Mouse (Mus musculus) hindbrain, embryonic 10.5 days (tissue): ENCODE measurements around the gene Gm5965. TPM values are rescaled to one million over a fixed set of nuclear protein-coding genes. Genes with fewer than 3 reads are reported as not detected.
"Not testable (repeated sequence)": the region's sequence is repeated elsewhere in the genome, so short reads cannot be mapped to it uniquely, and the experiment has no call there.

ENCODE experiments used
- DNase-seq: peaks from one replicate; pipeline ENCODE4 v3.0.0-alpha.2; 2017; ENCODE audit warnings: low spot score
- H3K27ac ChIP-seq: fragments of 300-500 bp; sonication (generic); 2 replicates; pipeline ENCODE4 v1.5.1; 2016; ENCODE audit warnings: mild to moderate bottlenecking, moderate library complexity
- H3K27me3 ChIP-seq: fragments of 300-500 bp; sonication (generic); 2 replicates; pipeline ENCODE4 v1.6.1; 2016; ENCODE audit warnings: mild to moderate bottlenecking; ENCODE audit not compliant: poor library complexity, insufficient read depth, severe bottlenecking
- H3K36me3 ChIP-seq: fragments of 300-500 bp; sonication (generic); 2 replicates; pipeline ENCODE4 v1.6.1; 2016; ENCODE audit warnings: mild to moderate bottlenecking, moderate library complexity
- H3K4me1 ChIP-seq: fragments of 300-500 bp; sonication (generic); replicated peaks from 2 replicates; pipeline ENCODE4 v1.6.1; 2016; ENCODE audit warnings: mild to moderate bottlenecking
- H3K4me3 ChIP-seq: fragments of 300-500 bp; sonication (generic); 2 replicates; pipeline ENCODE4 v1.5.1; 2016; ENCODE audit warnings: mild to moderate bottlenecking, moderate library complexity
- H3K9me3 ChIP-seq: fragments of 300-500 bp; sonication (generic); 2 replicates; pipeline ENCODE4 v1.6.1; 2016; ENCODE audit warnings: mild to moderate bottlenecking, moderate library complexity
- WGBS: fragments of 180-500 bp; shearing (Covaris S2); methylation state at CpG from one replicate; pipeline ENCODE4 v1.1.7; 2016; 5-methylcytosine and 5-hydroxymethylcytosine counted together
- polyA plus RNA-seq: library from polyadenylated mRNA; unstranded; fragments of >200 nt; fragmentation: Nextera tagmentation; extraction: Ambion mirVana; gene quantifications from 2 replicates; pipeline ENCODE4 v1.2.1, GENCODE M21; 2016

The Gm5965 gene
- polyA plus RNA-seq, result not detected in 2 replicates

DNA sequence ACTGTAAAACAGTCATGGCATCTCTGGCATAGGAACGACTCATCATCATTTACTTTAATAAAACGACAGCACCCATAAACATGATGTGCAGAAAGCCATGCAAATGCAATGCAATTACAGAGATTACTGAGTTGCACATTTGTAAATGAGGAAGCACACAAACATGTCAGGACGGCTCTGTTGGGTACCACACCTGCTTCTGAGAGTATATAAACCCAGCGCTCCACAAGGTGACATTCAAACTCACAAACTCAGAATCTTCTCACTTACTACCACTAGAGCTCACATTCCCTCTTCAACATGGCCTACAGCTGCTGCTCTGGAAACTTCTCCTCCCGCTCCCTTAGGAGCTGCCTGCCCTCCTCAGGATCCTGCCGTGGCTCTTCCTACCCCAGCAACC is at the start of gene Gm5965:
Gene Gm5965 (plus strand): TSS at position 301 of the 400 bp plus-strand sequence.
- H3K4me3 ChIP-seq, result no peak within 1 kb of the TSS
- DNase-seq, result no peak
- no peaks in the 10 kb centered on the region for H3K4me1 ChIP-seq
- no peaks in the 10 kb centered on the region for H3K27me3 ChIP-seq
- no peaks in the 10 kb centered on the region for H3K9me3 ChIP-seq
- no peaks in the 10 kb centered on the region for H3K36me3 ChIP-seq
- H3K27ac ChIP-seq, result no peak within 1 kb of the TSS
- 87% methylated on average over 6 of the region's 6 CpGs for WGBS

DNA sequence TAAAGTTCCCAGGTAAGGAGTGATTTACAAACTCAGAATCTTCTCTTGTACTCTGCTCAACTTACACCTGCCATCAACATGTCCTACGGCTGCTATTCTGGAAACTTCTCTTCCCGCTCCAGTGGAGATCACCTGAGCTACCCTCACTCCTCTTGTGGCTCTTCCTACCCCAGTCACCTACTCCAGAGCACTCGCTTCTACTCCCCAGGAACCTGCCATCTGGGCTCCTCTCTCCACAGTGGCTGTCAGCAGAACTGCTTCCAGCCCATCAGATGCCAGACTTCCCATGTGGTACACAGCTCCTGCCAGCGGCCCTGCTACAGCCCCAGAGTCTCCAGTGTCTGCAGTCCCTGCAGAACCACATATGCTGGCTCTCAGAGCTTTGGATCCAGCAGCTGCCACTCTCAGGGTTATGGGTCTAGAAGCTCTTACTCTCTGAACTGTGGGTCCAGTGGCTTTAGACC is 48.9 kb upstream of the Gm5965 start, which contains the start of gene Krtap13-1:
Gene Krtap13-1 (plus strand): TSS at position 51 of the 464 bp plus-strand sequence.
- H3K36me3 ChIP-seq, result no peaks in the 10 kb centered on the region
- no peaks in the 10 kb centered on the region for H3K27me3 ChIP-seq
- no peak for DNase-seq
- H3K4me3 ChIP-seq, result no peak within 1 kb of the TSS
- no peak within 1 kb of the TSS for H3K27ac ChIP-seq
- no peaks in the 10 kb centered on the region for H3K9me3 ChIP-seq
- 73% methylated on average over 4 of the region's 4 CpGs for WGBS
- no peaks in the 10 kb centered on the region for H3K4me1 ChIP-seq

DNA sequence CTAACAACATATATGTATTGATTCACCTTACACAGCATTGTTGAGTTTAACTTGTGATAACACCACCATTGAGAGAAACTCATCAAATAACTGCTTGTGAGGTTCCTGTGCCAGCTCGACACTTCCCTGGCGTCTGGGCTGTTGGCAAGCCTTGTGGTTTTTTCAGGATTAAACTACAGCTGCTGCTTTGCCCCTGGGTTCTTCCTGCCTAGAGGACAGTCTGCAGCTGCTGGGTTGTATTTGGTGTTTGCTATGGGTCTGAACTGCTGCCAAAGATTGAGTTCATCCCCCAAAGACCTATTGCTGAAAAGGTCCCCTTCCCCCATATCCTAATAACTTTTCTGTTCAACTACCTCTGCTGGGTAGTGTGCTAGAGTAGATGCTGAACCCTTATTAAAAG is 42.3 kb upstream of the Gm5965 start:
- DNase-seq, result no peak
- no peaks in the 10 kb centered on the region for H3K27me3 ChIP-seq
- H3K9me3 ChIP-seq, result no peaks in the 10 kb centered on the region
- no peak overlapping the region for H3K27ac ChIP-seq
- H3K36me3 ChIP-seq, result no peaks in the 10 kb centered on the region
- 77% methylated on average over 2 of the region's 2 CpGs for WGBS
- no peak overlapping the region for H3K4me3 ChIP-seq
- no peaks in the 10 kb centered on the region for H3K4me1 ChIP-seq

DNA sequence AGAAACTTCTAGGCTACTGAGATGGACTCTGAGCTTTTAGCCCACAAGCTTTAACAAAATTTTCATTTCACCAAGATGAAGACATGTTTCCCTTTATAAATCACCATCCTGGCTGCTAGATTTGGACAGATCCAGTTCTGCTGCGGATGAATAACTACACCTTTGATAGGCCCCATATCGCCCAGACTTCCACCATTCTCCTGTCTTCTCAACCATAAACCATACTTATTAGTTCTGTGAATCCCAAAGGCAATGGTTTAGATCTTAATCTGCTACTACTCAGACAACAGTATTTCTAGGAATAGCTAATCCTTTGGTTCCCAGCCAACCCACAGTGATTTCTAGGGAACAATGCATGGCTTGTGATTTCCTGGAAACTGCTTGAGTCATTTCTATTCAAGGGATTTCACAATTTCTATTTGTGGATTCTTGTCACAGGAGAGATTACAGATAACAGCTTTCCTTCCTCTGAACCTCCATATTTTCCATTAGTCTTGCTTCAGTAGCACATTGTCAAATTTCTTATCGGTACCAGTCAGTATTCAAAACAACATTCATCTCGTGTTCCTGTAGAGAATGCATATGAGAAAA is 32.9 kb upstream of the Gm5965 start:
- no peak overlapping the region for H3K27ac ChIP-seq
- WGBS, result 85% methylated on average over 4 of the region's 4 CpGs
- H3K9me3 ChIP-seq, result no peaks in the 10 kb centered on the region
- no peaks in the 10 kb centered on the region for H3K27me3 ChIP-seq
- H3K4me3 ChIP-seq, result no peak overlapping the region
- no peaks in the 10 kb centered on the region for H3K36me3 ChIP-seq
- DNase-seq, result no peak
- no peaks in the 10 kb centered on the region for H3K4me1 ChIP-seq

DNA sequence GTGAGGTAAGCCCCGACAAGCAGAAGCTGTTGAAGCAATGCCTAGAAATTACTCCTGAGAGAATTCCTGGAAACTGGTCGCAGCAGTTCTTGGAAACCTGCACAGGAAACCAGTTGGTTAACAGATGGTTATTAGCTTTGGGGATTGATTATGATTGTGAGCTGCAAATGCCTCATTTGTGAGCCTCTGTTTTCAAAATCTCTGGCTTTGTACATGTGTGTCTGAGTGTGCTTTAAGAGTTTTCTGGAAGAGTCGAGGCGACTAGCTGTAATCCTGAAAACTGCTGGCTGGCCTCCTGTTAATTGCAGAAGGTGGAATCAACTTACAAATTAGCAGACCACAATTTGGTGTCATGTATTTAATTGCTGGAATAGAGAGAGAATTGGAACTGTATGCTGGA is 29.8 kb upstream of the Gm5965 start:
- H3K27ac ChIP-seq, result no peak overlapping the region
- 83% methylated on average over 4 of the region's 4 CpGs for WGBS
- H3K27me3 ChIP-seq, result no peaks in the 10 kb centered on the region
- no peak overlapping the region for H3K4me3 ChIP-seq
- H3K36me3 ChIP-seq, result no peaks in the 10 kb centered on the region
- no peak for DNase-seq
- no peaks in the 10 kb centered on the region for H3K9me3 ChIP-seq
- H3K4me1 ChIP-seq, result no peaks in the 10 kb centered on the region

DNA sequence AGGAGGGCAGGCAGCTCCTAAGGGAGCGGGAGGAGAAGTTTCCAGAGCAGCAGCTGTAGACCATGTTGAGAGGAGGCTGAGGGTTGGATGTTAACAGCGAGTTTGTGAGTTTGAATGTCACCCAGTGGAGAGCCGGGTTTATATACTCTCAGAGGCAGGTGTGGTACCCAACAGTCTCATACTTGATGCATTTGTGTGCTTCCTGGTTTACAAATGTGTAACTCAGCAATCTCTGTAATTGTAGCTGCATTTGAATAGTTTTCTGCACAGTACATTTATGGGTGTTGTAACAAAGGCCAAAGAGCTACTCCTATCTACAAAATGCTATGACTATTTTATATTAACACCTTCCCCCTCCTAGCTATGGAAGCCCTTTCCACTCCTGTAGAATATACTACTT is 26.2 kb upstream of the Gm5965 start, which contains the start of gene Krtap13:
Gene Krtap13 (minus strand): TSS at position 101 of the 400 bp plus-strand sequence.
- H3K27ac ChIP-seq, H3K4me1 ChIP-seq, DNase-seq, H3K27me3 ChIP-seq, H3K4me3 ChIP-seq, H3K9me3 ChIP-seq, H3K36me3 ChIP-seq: not testable (repeated sequence)
- WGBS, result 89% methylated on average over 3 of the region's 3 CpGs

DNA sequence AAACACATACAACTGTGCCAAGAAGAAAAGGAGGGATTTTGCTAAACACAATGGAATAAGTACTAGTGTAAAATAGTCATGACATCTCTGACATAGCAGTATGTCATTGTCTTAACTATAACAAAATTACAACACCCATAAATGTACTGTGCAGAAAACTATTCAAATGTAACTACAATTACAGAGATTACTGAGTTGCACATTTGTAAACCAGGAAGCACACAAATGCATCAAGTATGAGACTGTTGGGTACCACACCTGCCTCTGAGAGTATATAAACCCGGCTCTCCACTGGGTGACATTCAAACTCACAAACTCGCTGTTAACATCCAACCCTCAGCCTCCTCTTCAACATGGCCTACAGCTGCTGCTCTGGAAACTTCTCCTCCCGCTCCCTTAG is 19.1 kb upstream of the Gm5965 start, which contains the start of gene 2310034C09Rik:
Gene 2310034C09Rik (plus strand): TSS at position 301 of the 400 bp plus-strand sequence.
- H3K4me1 ChIP-seq, DNase-seq, H3K4me3 ChIP-seq, H3K9me3 ChIP-seq, H3K27ac ChIP-seq, H3K27me3 ChIP-seq, H3K36me3 ChIP-seq: not testable (repeated sequence)
- WGBS, result 88% methylated on average over 3 of the region's 3 CpGs

DNA sequence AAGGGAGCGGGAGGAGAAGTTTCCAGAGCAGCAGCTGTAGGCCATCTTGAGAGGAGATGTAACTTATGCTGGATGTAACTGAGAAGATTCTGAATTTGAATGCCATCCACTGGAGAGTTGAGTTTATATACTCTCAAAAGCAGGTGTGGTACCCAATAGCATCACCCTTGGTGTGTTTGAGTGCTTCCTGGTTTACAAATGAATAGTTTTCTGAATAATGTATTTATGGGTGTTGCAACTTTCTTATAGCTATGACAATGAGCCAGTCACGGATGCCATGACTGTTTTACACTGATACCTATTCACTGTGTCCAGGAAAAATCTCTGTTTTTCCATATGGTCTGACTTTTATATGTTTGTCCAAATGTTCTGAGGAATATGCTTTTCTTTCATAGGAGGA is 3.6 kb upstream of the Gm5965 start, which contains the start of gene 2310057N15Rik:
Gene 2310057N15Rik (minus strand): TSS at position 101 of the 400 bp plus-strand sequence.
- no peak for DNase-seq
- Histone ChIP-seq H3K27me3 (no peaks in the 10 kb centered on the region), H3K9me3 (no peaks in the 10 kb centered on the region), H3K4me1 (no peaks in the 10 kb centered on the region), H3K27ac (no peak within 1 kb of the TSS), H3K36me3 (no peaks in the 10 kb centered on the region), H3K4me3 (no peak within 1 kb of the TSS)
- WGBS, result 88% methylated on average over 2 of the region's 2 CpGs

DNA sequence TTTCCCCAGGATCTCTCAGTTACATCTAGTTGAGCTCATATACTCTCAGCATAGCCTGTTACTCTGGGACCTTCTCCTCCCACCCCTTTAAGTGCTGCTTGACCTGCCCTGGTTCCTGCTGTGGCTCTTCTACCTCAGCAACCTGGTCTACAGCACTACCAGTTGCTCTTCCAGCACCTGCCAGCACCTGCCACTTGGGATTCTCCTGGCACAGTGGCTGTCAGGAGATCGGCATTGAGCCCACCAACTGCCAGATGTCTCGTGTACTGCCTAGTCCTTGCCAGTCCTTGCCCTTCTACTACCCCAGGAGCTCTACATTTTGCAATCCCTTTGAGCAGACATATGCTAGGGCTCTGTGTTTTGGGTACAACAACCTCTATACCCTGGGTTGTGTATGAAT is 9.1 kb downstream of the Gm5965 start:
- DNase-seq, result no peak
- Histone ChIP-seq H3K4me3 (no peak overlapping the region), H3K36me3 (no peaks in the 10 kb centered on the region), H3K9me3 (no peaks in the 10 kb centered on the region), H3K4me1 (no peaks in the 10 kb centered on the region), H3K27ac (no peak overlapping the region), H3K27me3 (no peaks in the 10 kb centered on the region)
- 85% methylated on average over 2 of the region's 2 CpGs for WGBS

DNA sequence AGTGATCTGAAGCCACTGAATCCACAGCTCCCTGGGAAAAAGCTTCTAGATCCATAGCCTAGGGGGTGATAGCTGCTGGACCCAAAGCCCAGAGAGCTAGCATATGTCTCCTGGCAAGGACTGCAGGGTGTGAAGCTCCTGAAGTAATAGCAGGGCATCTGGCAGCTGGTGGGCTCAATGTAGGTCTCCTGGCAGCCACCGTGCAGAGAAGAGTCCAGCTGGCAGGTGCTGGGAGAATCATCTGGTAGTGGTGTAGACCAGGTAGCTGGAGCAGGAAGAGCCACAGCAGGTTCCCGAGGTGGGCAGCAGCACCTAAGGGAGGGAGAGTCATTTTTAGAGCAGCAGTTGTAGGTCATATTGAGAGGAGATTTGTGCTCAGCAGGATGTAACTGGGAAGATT is 34.1 kb downstream of the Gm5965 start, which contains the start of gene Gm20741:
Gene Gm20741 (minus strand): TSS at position 394 of the 400 bp plus-strand sequence.
- DNase-seq, result no peak
- Histone ChIP-seq H3K4me3 (no peak within 1 kb of the TSS), H3K27ac (no peak within 1 kb of the TSS), H3K4me1 (no peaks in the 10 kb centered on the region), H3K9me3 (no peaks in the 10 kb centered on the region), H3K36me3 (no peaks in the 10 kb centered on the region), H3K27me3 (no peaks in the 10 kb centered on the region)
- WGBS, result 87% methylated on average over 2 of the region's 2 CpGs

DNA sequence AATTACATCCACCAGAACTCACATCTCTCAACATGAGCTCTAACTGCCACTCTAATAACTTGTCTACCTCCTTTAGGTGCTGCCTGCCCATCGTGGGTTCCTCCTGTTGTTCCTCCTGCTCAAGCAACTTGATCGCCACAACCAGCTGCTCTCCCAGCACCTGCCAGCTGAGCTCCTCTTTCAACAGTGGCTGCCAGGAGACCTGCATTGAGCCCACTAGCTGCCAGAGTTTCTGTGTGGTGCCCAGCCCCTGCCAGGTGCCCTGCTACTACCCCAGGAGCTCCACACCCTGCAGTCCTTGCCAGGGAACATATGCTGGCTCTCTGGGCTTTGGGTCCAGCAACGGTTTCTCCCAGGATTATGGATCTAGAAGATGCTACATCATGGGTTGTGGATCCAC is 42.4 kb downstream of the Gm5965 start, which contains the start of gene Krtap15:
Gene Krtap15 (plus strand): TSS at position 150 of the 400 bp plus-strand sequence.
- Histone ChIP-seq H3K9me3 (no peaks in the 10 kb centered on the region), H3K36me3 (no peaks in the 10 kb centered on the region), H3K4me3 (no peak within 1 kb of the TSS), H3K4me1 (no peaks in the 10 kb centered on the region), H3K27ac (no peak within 1 kb of the TSS), H3K27me3 (no peaks in the 10 kb centered on the region)
- WGBS, result 86% methylated on average over 3 of the region's 3 CpGs
- no peak for DNase-seq

DNA sequence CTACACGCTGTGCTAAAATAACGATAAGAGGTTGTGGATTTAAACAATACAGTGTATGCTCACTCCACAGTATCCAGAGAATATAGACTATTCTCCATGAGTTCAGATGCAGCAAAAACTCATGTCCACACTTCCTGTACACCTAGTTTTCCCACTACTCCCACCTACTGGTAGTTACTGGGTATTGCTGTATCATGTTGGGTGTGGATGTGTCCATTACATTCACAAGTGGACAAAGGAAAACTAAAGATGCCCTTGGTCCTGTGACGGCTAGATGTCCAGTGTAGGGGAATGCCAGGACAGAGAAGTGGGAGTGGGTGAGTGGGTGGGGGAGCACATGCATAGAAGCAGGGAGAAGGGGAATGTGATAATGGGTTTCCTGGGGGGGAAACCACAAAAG is 46.0 kb downstream of the Gm5965 start:
- Histone ChIP-seq H3K27me3 (no peaks in the 10 kb centered on the region), H3K27ac (no peak overlapping the region), H3K4me1 (no peaks in the 10 kb centered on the region), H3K36me3 (no peaks in the 10 kb centered on the region), H3K9me3 (no peaks in the 10 kb centered on the region), H3K4me3 (no peak overlapping the region)
- 79% methylated on average over 3 of the region's 3 CpGs for WGBS
- no peak for DNase-seq

DNA sequence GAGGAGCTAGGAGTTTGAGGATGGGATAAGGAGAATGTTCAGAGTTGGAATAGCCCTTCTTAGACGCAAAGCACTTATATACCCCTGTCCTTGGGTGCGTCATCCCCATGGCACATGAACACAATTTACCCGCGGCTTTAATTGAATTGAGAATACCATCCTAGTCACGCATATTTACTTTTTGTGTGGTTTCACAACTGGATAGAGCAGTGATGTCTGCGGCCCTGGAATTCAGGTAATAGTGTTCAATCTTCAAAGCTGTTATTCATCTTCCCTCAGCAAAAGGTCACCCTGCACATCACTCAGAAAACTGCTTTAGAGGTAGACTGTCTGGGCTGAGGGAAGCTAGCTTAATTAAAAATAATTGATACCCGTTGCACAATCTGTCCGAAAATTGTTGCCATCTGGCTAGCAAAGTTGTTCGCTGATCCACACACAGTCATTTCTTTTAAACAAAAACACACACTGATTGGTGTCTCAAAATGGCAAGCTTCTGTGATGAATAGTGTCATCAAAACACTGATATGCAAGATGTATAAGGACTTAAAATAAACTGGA is 48.5 kb downstream of the Gm5965 start, which contains the start of gene Krtap14:
Gene Krtap14 (minus strand): TSS at position 51 of the 558 bp plus-strand sequence.
- H3K4me3 ChIP-seq, result no peak within 1 kb of the TSS
- H3K27ac ChIP-seq, result no peak within 1 kb of the TSS
- no peak for DNase-seq
- no peaks in the 10 kb centered on the region for H3K9me3 ChIP-seq
- no peaks in the 10 kb centered on the region for H3K4me1 ChIP-seq
- H3K27me3 ChIP-seq, result no peaks in the 10 kb centered on the region
- WGBS, result 87% methylated on average over 9 of the region's 9 CpGs
- H3K36me3 ChIP-seq, result no peaks in the 10 kb centered on the region
